Mouse (Mus musculus) cerebellum, adult 8-10 months (tissue): ENCODE data around the gene Nol6.
A peak's percentile ranks its signal among the peaks of the same experiment; 100 is the strongest.

Experiments
- DNase-seq: peaks from one replicate; pipeline ENCODE4 v3.0.0; 2022

Nol6 gene

GRCm38 (mm10) chr4:41124180-41124951 lies at the start of gene Nol6:
Gene Nol6 (minus strand): TSS chr4:41124455.
- DNase-seq = peak; percentile 94

GRCm38 (mm10) chr4:41170970-41171369 lies 46.7 kb upstream of the Nol6 start:
- DNase-seq = no peak

DNA sequence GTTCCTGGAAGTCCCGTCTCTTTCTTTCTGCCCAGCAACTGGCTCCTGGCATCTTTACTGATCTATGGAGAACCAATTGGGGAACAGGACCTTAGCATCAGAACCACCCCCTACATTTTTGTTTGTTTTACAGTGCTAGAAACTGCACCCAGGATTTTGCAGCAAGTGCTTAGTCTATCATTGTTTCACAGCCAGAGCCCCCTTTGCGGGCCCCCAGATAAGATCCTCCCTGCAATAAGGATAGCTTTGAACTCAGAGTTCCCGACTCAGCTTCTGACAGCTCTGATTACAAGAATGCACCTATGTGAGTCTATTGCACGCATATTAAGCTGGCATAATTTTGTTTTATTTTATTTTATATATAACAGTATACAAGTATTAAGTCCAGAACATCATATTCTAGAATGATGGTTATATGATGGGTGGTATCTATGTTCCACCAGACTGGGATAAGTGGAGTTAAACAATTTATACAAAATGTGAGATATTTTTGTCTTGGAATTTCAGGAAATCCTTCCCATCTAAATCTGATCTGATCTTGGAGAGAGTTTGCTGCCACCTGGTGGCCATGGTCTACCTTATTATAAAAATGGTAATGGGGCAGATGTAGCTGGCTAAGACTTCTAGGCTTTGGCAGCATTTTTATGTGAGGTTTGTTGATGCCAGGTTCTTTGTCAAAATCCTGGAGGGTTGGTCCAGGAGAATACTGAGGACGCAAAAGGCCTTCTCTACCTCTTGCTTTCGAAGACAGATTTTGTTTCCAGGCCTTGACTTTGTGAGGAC lies 41.6 kb upstream of the Nol6 start:
- peak; percentile 89 for DNase-seq

DNA sequence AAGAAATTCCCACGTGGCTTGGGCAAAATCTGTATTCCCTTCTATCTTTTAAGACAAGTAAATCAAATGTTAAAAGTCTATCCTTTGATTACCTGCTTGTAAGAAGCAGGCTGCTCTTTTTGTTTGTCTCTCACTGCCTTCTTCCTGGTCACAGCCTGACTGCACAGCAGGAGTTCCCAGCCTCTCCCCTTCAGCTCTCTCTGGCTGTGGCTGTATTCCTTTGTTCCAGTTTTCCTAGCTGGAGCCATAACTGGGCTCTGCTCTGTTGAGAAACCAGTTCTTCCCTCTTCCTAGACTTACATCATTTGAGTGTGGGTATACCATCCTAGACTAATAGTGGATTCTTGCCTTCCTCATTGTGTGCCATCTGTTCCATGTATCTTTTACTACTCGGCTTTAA lies 40.7 kb upstream of the Nol6 start:
- peak; percentile 43 for DNase-seq

GRCm38 (mm10) chr4:41161232-41161631 lies 37.0 kb upstream of the Nol6 start:
- no peak for DNase-seq

DNA sequence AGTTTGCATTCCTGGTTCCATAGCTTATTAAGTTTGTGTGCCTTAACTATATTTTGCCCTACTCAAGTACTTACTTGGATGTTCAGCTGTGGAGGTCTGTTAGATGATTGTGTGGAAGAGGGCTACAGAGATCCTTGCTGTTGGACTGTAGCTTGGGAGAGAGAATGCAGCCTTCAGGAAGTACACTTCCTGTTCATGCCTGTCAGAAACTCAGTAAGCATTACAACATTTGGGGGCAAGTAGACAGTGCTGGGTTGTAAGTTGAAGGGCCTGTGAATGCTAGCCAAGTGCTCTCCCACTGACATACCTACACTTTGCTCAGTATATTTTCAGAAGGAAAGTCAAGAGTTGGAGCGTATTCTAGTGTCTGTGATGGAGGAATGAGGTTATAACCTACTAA lies 34.0 kb upstream of the Nol6 start:
- DNase-seq = no peak

GRCm38 (mm10) chr4:41156961-41157360 lies 32.7 kb upstream of the Nol6 start:
- DNase-seq = no peak

- no peak for DNase-seq
Observed at GRCm38 (mm10) chr4:41153146-41153545, 28.9 kb upstream of the Nol6 start.

GRCm38 (mm10) chr4:41151186-41151585 lies 26.9 kb upstream of the Nol6 start:
- DNase-seq = no peak

- DNase-seq = no peak
Observed at GRCm38 (mm10) chr4:41149891-41150290, 25.6 kb upstream of the Nol6 start.

GRCm38 (mm10) chr4:41142601-41143000 lies 18.3 kb upstream of the Nol6 start:
- no peak for DNase-seq

- no peak for DNase-seq
Observed at GRCm38 (mm10) chr4:41140174-41140875, 16.1 kb upstream of the Nol6 start.

GRCm38 (mm10) chr4:41136811-41137210 lies 12.6 kb upstream of the Nol6 start:
- DNase-seq = no peak

GRCm38 (mm10) chr4:41136454-41136805 lies 12.2 kb upstream of the Nol6 start:
- DNase-seq = peak; percentile 39

DNA sequence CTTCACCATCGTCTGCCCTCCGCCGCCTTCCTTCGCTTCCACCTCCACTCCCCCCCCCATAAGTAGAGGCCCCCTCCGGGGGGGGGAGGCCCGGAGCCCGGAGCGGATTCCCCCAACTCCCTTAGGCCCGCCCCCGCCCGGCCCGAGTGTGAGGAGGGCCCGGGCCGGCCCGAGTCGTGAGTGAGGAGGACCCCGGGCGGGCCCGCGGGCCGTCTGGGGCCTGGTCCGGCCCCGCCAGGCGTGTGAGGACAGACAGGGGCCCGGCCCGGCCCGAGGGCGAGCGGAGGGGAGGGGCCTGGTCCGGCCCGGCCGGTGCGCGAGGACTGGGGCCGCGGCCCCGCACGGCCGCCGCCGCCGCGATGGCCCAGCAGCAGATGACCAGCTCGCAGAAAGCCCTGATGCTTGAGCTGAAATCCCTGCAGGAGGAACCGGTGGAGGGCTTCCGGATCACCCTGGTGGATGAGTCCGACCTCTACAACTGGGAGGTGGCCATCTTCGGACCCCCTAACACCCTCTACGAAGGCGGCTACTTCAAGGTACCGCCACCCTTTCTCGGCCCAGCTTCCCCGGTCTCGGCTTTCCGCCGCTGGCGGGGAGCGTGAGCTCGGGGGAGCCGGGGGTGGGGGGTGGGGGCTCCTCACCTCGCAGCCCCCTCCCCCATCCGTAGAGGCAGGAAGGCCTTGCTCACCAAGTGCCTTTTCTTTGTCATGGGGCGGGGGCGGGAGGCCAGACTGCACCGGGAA lies 11.6 kb upstream of the Nol6 start, which contains the start of gene Ube2r2:
Gene Ube2r2, plus strand, starts transcription at position 33 of the 743 bp plus-strand sequence.
- DNase-seq = peak; percentile 72

DNA sequence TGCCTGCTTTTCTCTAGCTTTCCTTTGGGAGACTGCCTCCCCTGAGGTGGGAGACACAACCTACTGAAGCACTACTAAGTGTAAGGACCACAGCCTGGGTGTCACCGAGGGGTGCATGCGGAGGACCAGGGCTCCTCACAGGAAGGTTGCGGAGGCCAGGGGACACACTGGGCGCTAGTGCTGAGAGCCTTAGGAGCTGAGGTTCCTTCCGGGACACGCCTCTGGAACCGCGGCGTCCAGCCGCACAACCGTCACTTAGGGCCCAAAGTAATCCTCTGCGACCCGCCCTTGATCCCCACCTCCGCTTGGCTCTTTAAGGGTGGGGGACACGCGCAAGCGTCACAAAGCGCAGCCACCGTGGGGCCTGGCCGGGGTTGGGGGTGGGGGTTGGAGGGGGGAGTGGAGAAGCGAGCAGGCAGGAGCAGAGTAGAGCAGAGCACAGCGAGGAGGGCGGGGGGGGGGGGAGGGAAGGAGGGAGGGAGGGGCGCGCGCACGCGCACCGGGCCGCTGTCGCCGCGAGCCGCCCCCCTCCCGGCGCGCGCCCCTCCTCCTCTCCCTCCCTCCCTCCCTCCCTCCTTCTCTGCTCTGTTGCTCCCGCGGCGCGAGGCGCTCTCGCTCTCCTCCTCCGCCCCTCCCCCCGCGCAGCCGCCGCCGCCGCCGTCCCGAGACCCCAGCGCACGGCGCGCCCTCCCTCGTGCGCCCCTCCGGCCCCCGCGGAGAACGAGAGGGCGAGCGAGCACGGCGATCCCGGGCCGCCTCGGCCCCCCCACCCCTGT lies 10.9 kb upstream of the Nol6 start:
- DNase-seq = peak; percentile 67

DNA sequence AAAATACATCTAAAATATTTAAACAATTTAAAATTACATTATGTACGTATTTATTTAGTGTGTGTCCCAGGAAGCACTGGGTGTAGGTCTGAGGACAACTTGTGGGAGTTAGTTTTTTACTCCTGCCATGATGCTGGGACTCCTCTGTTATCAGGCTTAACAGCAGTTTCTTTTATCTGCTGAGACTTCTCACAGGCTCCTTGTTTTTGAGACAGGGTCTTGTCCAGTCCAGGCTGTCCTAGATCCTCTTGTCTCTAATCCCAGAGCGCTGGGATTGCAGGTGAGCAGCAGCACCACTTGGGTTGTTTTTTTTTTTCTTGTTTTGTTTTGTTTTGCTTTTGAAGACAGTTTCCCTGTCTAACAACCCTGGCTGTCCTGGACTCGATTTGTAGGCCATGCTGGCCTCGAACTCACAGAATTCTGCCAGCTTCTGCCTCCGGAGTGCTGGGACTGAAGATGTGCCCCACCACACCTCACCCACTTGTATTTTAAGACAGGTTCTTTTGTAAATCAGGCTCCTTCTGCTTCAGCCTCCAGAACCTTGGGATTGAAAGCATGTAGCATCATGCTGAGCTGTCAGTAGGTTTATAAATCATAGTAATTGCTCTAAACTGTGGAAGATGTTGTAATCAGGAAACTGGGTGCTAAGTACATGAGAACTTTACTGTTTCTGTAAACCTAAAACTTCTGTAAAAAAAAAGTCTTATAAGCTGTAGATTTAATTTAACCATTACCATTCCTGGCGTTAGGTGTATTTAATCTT lies 9.5 kb upstream of the Nol6 start:
- DNase-seq = no peak

DNA sequence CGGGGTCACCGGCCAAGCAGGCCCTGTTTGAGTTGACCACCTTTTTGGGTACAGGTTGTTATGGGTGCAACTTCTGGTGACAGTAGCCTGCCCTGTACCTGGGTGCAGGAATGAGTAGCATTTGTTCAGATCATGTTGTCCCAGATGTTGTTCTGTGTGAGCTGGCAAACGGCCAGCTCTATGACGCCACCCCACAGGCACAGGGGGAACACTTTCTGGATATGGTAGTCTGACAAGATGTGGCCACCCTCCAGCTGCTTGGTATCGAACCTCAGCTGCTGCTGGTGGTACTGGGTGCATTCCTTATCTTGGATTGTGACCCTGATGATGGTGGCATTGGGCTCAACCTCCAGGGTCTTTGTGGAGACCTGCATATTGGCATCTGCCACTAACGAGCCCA lies 8.2 kb upstream of the Nol6 start:
- DNase-seq = no peak

DNA sequence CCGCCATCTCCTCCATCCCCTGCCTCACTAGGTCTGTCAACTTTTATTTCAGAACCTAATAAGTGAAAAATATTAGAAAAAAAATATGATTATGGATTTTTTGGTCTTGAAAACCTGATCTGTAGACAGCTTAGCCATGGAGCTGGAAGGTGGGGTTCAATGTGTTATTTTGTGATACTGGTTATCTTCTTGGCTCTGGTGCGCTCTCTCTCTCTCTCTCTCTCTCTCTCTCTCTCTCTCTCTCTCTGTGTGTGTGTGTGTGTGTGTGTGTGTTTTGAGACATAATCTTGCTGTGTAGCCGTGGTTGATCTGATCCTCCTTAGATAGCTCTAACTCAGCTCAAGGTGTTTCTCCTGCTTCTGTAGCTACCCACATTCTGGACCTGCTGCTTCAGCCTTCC lies 5.6 kb upstream of the Nol6 start:
- no peak for DNase-seq

- DNase-seq = peak; percentile 71
Observed at GRCm38 (mm10) chr4:41129406-41129805, 5.2 kb upstream of the Nol6 start.

DNA sequence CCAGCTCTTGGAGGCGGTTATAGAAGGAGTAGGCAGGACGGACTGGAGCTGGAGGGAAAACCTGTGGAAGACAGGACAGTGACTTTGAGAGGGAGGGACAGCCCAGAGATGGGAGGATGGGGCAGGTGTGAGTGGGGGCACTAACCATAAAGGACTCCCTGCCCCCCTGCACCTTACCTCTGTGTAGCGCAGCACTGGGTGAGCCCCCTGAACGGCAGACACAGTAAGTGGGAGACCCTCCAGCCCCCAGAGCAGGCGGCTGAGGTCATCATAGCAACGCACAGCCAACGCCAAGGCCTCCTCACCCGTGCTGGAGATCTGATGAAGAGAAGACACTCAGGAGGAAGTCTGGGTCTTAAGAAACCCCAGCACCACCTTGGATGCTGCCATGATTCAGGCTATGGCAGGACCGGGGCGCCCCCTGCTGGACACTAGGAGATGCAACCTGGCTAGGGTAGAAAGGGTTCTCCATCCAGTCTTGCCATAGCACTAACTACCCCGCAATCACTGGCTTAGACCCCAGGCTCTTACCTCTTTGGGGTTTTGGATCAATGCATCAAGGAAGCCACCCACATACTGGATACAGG lies 5.5 kb downstream of the Nol6 start:
- DNase-seq = peak; percentile 35
